Mouse (Mus musculus): Measurements from ENCODE around the gene Eaf1.

GRCm38 (mm10) chr14:31509911-31510310, 15.7 kb downstream of the Eaf1 start:
- TF ChIP-seq CTCF (IDR thresholded peaks at IDR 0.05; ENCODE audit: low read depth) = no peak
- TF ChIP-seq EP300 (optimal IDR thresholded peaks at IDR 0.05) = no peak
